Mouse (Mus musculus) C2C12 (cell line): ENCODE measurements around the gene Rpl19. TPM values are rescaled to one million over a fixed set of nuclear protein-coding genes. Genes with fewer than 3 reads are reported as not detected.
A peak's percentile ranks its signal among the peaks of the same experiment; 100 is the strongest.

Experiments
- H3K27me3 ChIP-seq: one replicate; pipeline ENCODE4 v1.6.1; 2011; ENCODE audit not compliant: control insufficient read depth, insufficient read depth, insufficient read length
- H3K36me3 ChIP-seq: one replicate; pipeline ENCODE4 v1.6.1; 2011; ENCODE audit not compliant: control insufficient read depth, insufficient read depth
- H3K4me3 ChIP-seq: one replicate; pipeline ENCODE4 v1.5.1; 2011; ENCODE audit warnings: mild to moderate bottlenecking, control low read depth; ENCODE audit not compliant: poor library complexity, insufficient read depth, severe bottlenecking
- H3K79me2 ChIP-seq: one replicate; pipeline ENCODE4 v1.6.1; 2011; ENCODE audit not compliant: control insufficient read depth, insufficient read depth
- H3K79me3 ChIP-seq: one replicate; pipeline ENCODE4 v1.6.1; 2011; ENCODE audit warnings: low read depth, control low read depth
- H3ac ChIP-seq: one replicate; pipeline ENCODE3; 2011; ENCODE audit warnings: low read depth; ENCODE audit not compliant: control insufficient read depth, insufficient read length
- CEBPB ChIP-seq: IDR thresholded peaks from one replicate; pipeline ENCODE4 v1.6.1; 2011; ENCODE audit warnings: low read depth, mild to moderate bottlenecking, control low read depth, moderate library complexity
- CTCF ChIP-seq: IDR thresholded peaks from one replicate; pipeline ENCODE4 v1.5.1; 2011; ENCODE audit not compliant: control insufficient read depth, insufficient read depth, insufficient read length
- FOSL1 ChIP-seq: IDR thresholded peaks from one replicate; pipeline ENCODE4 v1.8.0; 2011; ENCODE audit warnings: mild to moderate bottlenecking, low read length; ENCODE audit not compliant: poor library complexity, insufficient read depth, severe bottlenecking
- MAX ChIP-seq: IDR thresholded peaks from one replicate; pipeline ENCODE4 v1.6.1; 2011; ENCODE audit warnings: mild to moderate bottlenecking, control low read depth
- MYOD1 ChIP-seq: IDR thresholded peaks from one replicate; pipeline ENCODE4 v1.6.1; 2011; ENCODE audit warnings: low read depth; ENCODE audit not compliant: control insufficient read depth, insufficient read length
- MYOG ChIP-seq: IDR thresholded peaks from one replicate; pipeline ENCODE4 v1.6.1; 2011; ENCODE audit not compliant: control insufficient read depth, insufficient read length; ENCODE audit errors: extremely low read depth
- USF1 ChIP-seq: IDR thresholded peaks from one replicate; pipeline ENCODE4 v1.6.1; 2011; ENCODE audit warnings: low read depth, mild to moderate bottlenecking, control low read depth, moderate library complexity
- polyA plus RNA-seq: library from polyadenylated mRNA; unstranded; fragments of >200 nt; fragmentation: generic; extraction: Trizol; gene quantifications from one replicate; pipeline ENCODE4 v1.2.1, GENCODE M21; 2012; ENCODE audit warnings: missing spikeins

The Rpl19 gene
- polyA plus RNA-seq, 1 experiment: 3,682 TPM

GRCm38 (mm10) chr11:97988530-97989096 lies 37.9 kb upstream of the Rpl19 start:
- H3ac ChIP-seq: peak overlapping the region; percentile 68
- no peaks in the 10 kb centered on the region for H3K79me3 ChIP-seq
- no peaks in the 10 kb centered on the region for H3K36me3 ChIP-seq
- H3K27me3 ChIP-seq: no peaks in the 10 kb centered on the region
- H3K4me3 ChIP-seq: peak overlapping the region; percentile 69
- TF ChIP-seq FOSL1: no peak
- TF ChIP-seq USF1: no peak
- TF ChIP-seq MAX: no peak
- no peak for TF ChIP-seq MYOD1
- no peak for TF ChIP-seq CTCF
- H3K79me2 ChIP-seq: no peaks in the 10 kb centered on the region

- H3K79me2 ChIP-seq: no peaks in the 10 kb centered on the region
- no peaks in the 10 kb centered on the region for H3K27me3 ChIP-seq
- TF ChIP-seq CEBPB (no peak), CTCF (peak; percentile 65), MYOG (no peak), MAX (no peak), USF1 (no peak), FOSL1 (no peak), MYOD1 (no peak)
- no peak overlapping the region for H3K4me3 ChIP-seq
- H3K36me3 ChIP-seq: no peaks in the 10 kb centered on the region
- no peak overlapping the region for H3ac ChIP-seq
- no peaks in the 10 kb centered on the region for H3K79me3 ChIP-seq
Measured at GRCm38 (mm10) chr11:97994539-97995100, 31.9 kb upstream of the Rpl19 start.

- TF ChIP-seq MAX: no peak
- no peak for TF ChIP-seq CTCF
- TF ChIP-seq CEBPB: no peak
- TF ChIP-seq USF1: no peak
- no peak for TF ChIP-seq MYOG
- no peak for TF ChIP-seq MYOD1
- TF ChIP-seq FOSL1: no peak
- H3K36me3 ChIP-seq: no peaks in the 10 kb centered on the region
- H3K4me3 ChIP-seq: no peak within 1 kb of the TSS
Measured at GRCm38 (mm10) chr11:97995564-97996288, 30.8 kb upstream of the Rpl19 start, which contains the start of gene Arl5c. Arl5c (minus strand) TSS chr11:97996181.

GRCm38 (mm10) chr11:97996691-97997090 lies 29.8 kb upstream of the Rpl19 start:
- H3ac ChIP-seq: no peak overlapping the region
- H3K79me3 ChIP-seq: no peaks in the 10 kb centered on the region
- H3K4me3 ChIP-seq: no peak overlapping the region
- no peaks in the 10 kb centered on the region for H3K36me3 ChIP-seq
- no peak for TF ChIP-seq CTCF
- no peak for TF ChIP-seq FOSL1
- TF ChIP-seq MYOG: no peak
- no peak for TF ChIP-seq MYOD1
- no peak for TF ChIP-seq USF1
- no peak for TF ChIP-seq CEBPB
- TF ChIP-seq MAX: no peak
- no peaks in the 10 kb centered on the region for H3K79me2 ChIP-seq
- no peaks in the 10 kb centered on the region for H3K27me3 ChIP-seq

More at GRCm38 (mm10) chr11:97995564-97996288, 30.8 kb upstream of the Rpl19 start, which contains the start of gene Arl5c:
- H3K27me3 ChIP-seq: no peaks in the 10 kb centered on the region
- no peaks in the 10 kb centered on the region for H3K79me2 ChIP-seq
- peak within 1 kb of the TSS; percentile 5 for H3ac ChIP-seq
- no peaks in the 10 kb centered on the region for H3K79me3 ChIP-seq

DNA sequence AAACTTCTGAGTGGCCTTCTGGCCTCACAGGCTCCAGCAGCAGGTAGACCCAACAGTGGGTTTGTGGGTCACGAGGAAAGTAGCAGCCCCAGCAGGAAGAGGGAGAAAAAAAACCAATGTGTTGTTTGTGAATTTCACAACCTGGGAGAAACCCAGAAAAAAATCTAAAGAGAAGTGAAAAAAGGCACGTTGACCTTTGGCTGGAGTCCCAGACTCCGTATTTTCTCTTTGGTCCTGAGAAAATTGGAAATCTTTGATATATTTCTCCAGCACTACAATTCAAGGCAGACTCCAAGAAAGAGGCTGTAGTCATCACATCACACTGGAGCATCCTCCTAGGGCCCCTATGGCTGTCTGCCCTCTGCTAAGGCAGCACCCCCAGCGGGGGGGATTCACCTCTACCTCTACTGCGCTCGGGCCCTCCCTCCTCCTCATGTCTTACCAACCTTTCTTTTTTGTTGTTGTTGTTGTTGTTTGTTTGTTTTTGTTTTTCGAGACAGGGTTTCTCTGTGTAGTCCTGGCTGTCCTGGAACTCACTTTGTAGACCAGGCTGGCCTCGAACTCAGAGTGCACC lies 29.0 kb upstream of the Rpl19 start:
- no peaks in the 10 kb centered on the region for H3K79me3 ChIP-seq
- TF ChIP-seq CTCF: no peak
- TF ChIP-seq MYOG: no peak
- TF ChIP-seq CEBPB: no peak
- H3K36me3 ChIP-seq: no peaks in the 10 kb centered on the region
- H3K4me3 ChIP-seq: no peak overlapping the region
- no peaks in the 10 kb centered on the region for H3K27me3 ChIP-seq
- no peaks in the 10 kb centered on the region for H3K79me2 ChIP-seq
- H3ac ChIP-seq: no peak overlapping the region
